In the genomic region with DNA sequence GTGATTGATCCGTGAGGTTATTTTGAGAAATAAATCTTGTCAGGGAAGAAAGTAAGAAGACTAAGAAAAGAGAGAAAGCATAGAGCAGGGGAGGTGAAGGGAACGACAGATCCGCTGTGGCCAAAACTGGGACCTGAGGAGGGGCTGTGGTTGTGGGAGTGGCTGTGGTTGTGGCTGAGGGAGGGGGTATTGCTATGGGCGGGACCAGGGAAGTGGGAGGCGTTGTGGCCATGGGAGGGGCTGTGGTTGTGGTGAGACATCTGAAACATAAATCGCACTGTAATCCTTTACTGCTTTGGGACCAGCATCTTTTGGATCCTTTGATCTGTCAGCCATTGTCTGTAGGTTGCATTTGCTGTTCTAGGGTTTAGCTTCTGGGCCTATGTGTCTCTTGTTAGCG, we compare ENCODE assay signal across 31 mouse cellular contexts.
DNase-seq lines count a peak whose midpoint lies in the region; ATAC-seq lines count a peak whose summit lies in the region.
"Had no signal": no experiment of that assay in that cellular context is flagged by ENCODE, and none has a peak within 500 bp of the region (broad histone marks: within the 10 kb centered on the region; RNA-seq: fewer than 3 reads in every experiment).

No protein-coding gene starts in this region.

- H3K27ac ChIP-seq in forebrain, embryonic 15.5 days (replicated peaks) = no peak overlapping the region
- H3K27ac ChIP-seq in liver, embryonic 11.5 days (ENCODE audit: low read depth, low read length) = no peak overlapping the region
- H3K27ac ChIP-seq: forebrain, embryonic 12.5 days; hindbrain, embryonic 10.5 days; intestine, embryonic 15.5 days; layer of hippocampus, adult 2 months; liver, embryonic 15.5 days; lung, embryonic 15.5 days; midbrain, embryonic 12.5 days had no signal

- no peak overlapping the region for H3K9ac ChIP-seq in forebrain, embryonic 15.5 days (replicated peaks)
- H3K9ac ChIP-seq in liver, embryonic 11.5 days (ENCODE audit: low read depth, low read length) = no peak overlapping the region
- H3K9ac ChIP-seq: forebrain, embryonic 12.5 days; heart, embryonic 12.5 days; intestine, embryonic 15.5 days; liver, embryonic 15.5 days; lung, embryonic 15.5 days; midbrain, embryonic 12.5 days had no signal

- H3K4me2 ChIP-seq in forebrain, embryonic 15.5 days (replicated peaks) = no peak overlapping the region
- no peak overlapping the region for H3K4me2 ChIP-seq in liver, embryonic 11.5 days
- H3K4me2 ChIP-seq: forebrain, embryonic 12.5 days; heart, embryonic 12.5 days; intestine, embryonic 15.5 days; liver, embryonic 15.5 days; lung, embryonic 15.5 days; midbrain, embryonic 12.5 days had no signal

- WGBS in forebrain, embryonic 15.5 days = 86% methylated on average over 7 of the region's 7 CpGs
- 47% methylated on average over 7 of the region's 7 CpGs for WGBS in liver, embryonic 11.5 days

- no peak overlapping the region for H3K4me3 ChIP-seq in forebrain, embryonic 15.5 days
- no peak overlapping the region for H3K4me3 ChIP-seq in liver, embryonic 11.5 days (ENCODE audit: low read depth, low read length)
- H3K4me3 ChIP-seq: erythroblast, embryonic 14.5 days; forebrain, embryonic 12.5 days; heart, embryonic 12.5 days; hindbrain, embryonic 10.5 days; intestine, embryonic 15.5 days; layer of hippocampus, adult 2 months; liver, embryonic 15.5 days; lung, embryonic 15.5 days; megakaryocyte, embryonic 14.5 days; midbrain, embryonic 12.5 days had no signal

- no peaks in the 10 kb centered on the region for H3K36me3 ChIP-seq in forebrain, embryonic 15.5 days
- H3K36me3 ChIP-seq in liver, embryonic 11.5 days (ENCODE audit: control insufficient read depth, insufficient read depth, low read length) = no peaks in the 10 kb centered on the region
- H3K36me3 ChIP-seq: forebrain, embryonic 12.5 days; heart, embryonic 12.5 days; hindbrain, embryonic 10.5 days; intestine, embryonic 15.5 days; liver, embryonic 15.5 days; lung, embryonic 15.5 days; midbrain, embryonic 12.5 days had no signal

- H3K9me3 ChIP-seq in forebrain, embryonic 15.5 days = no peaks in the 10 kb centered on the region
- H3K9me3 ChIP-seq in liver, embryonic 11.5 days (ENCODE audit: control insufficient read depth, low read length) = no peaks in the 10 kb centered on the region
- H3K9me3 ChIP-seq: intestine, embryonic 15.5 days; liver, embryonic 15.5 days; lung, embryonic 15.5 days had no signal

- peak; percentile 68 for DNase-seq in CD4-positive helper T cell, adult 2 months (ENCODE audit: low read depth, low spot score)
- DNase-seq in T-cell, adult 2 months (ENCODE audit: low spot score) = peak; percentile 26
- DNase-seq in thymus, postnatal 14 days = peak; percentile 54
- no peak for DNase-seq in layer of hippocampus, adult 8-10 months (ENCODE audit: low spot score in 2 of 2)
- DNase-seq in liver, embryonic 11.5 days (ENCODE audit: low spot score) = no peak
- DNase-seq: adrenal gland, postnatal 14 days; B cell, adult 2 months; cerebellum, adult 11-12 months; cerebellum, adult 9-11 months; gastrocnemius, postnatal 14 days; heart, adult 18-20 months; heart, postnatal 10 days; kidney, adult 2 months; kidney, postnatal 36 days; liver; retina, postnatal 1 day; right cerebral cortex, postnatal 14 days had no signal

- H3K27me3 ChIP-seq in forebrain, embryonic 15.5 days = no peaks in the 10 kb centered on the region
- H3K27me3 ChIP-seq in liver, embryonic 11.5 days (replicated peaks; ENCODE audit: control insufficient read depth, insufficient read depth, low read length) = no peaks in the 10 kb centered on the region; the same call in 1 of the 2 replicates
- H3K27me3 ChIP-seq: forebrain, embryonic 12.5 days; heart, embryonic 12.5 days; intestine, embryonic 15.5 days; liver, embryonic 15.5 days; lung, embryonic 15.5 days; midbrain, embryonic 12.5 days had no signal

- ATAC-seq in megakaryocyte progenitor cell, adult 5-6 weeks (replicated peaks; ENCODE audit: poor library complexity) = peak; percentile 76
- ATAC-seq in forebrain, embryonic 15.5 days (replicated peaks) = no peak
- no peak for ATAC-seq in liver, embryonic 11.5 days (replicated peaks; ENCODE audit: low FRiP score)
- ATAC-seq: hindbrain, embryonic 16.5 days; intestine, embryonic 15.5 days; Patski had no signal

- peaks cover 16% of the 10 kb centered on the region for H3K4me1 ChIP-seq in forebrain, embryonic 15.5 days
- H3K4me1 ChIP-seq in liver, embryonic 11.5 days (replicated peaks; ENCODE audit: control insufficient read depth, insufficient read depth, low read length) = no peaks in the 10 kb centered on the region
- H3K4me1 ChIP-seq: heart, embryonic 12.5 days; liver, embryonic 15.5 days; megakaryocyte, embryonic 14.5 days had no signal

Comparison
In these comparisons a context has a peak if more than half of its experiments do, and no peak if none do; other contexts are left out.
1. DNase-seq: peak in CD4-positive helper T cell, adult 2 months (single experiment), T-cell, adult 2 months (single experiment) and thymus, postnatal 14 days (single experiment); none in layer of hippocampus, adult 8-10 months (0 of 2) and liver, embryonic 11.5 days (single experiment).